Mouse (Mus musculus): ENCODE data around the gene Slc7a1. TPM values are rescaled to one million over a fixed set of nuclear protein-coding genes. Genes with fewer than 3 reads are reported as not detected.

Gene Slc7a1
- polyA plus RNA-seq, 1 experiment from 2014 or later: 13.2 TPM

DNA sequence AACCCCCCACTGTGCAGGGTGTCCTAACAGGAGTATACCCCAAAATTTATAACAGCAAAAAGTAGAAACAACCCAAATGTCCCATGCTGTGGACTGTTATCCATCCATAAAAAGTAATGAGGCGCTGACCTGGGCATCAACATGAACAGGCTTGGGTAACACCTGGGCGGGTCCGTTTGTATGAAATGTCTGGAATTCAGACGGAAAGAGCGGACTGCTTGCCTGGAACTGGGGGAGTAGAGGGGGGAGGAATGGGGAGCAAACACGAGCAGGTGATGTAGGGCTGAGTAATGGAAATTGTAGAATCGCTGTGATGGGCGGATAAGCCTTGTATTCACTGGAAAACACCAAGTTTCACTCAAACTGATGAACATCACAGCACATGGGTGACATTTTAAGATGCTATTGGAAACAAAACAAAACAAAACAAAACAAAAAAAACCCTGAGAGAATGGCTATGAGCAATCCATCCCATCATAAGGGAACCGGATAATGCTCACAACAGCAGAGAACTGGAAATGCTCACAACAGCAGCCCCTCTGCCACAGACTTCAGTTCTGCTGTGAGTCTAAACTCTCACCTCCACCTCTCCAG lies 26.5 kb downstream of the Slc7a1 start:
- peaks cover 23% of the 10 kb centered on the region for H3K36me3 ChIP-seq
- 87% methylated on average over 9 of the region's 9 CpGs for WGBS

GRCm38 (mm10) chr5:148372005-148372917 lies 27.4 kb downstream of the Slc7a1 start:
- no peaks in the 10 kb centered on the region; the same call in 1 of the 2 replicates for H3K9me3 ChIP-seq (replicated peaks)
- H3K36me3 ChIP-seq: peaks cover 23% of the 10 kb centered on the region
- no peak overlapping the region for H3K4me3 ChIP-seq
- H3K27ac ChIP-seq: no peak overlapping the region
- no peaks in the 10 kb centered on the region for H3K27me3 ChIP-seq (ENCODE audit: low read depth, poor library complexity, severe bottlenecking)
- WGBS: 89% methylated on average over 12 of the region's 12 CpGs
- no peak for DNase-seq (ENCODE audit: low spot score)
- peaks cover 4% of the 10 kb centered on the region; the same call in 1 of the 2 replicates for H3K4me1 ChIP-seq

More for the DNA sequence above, 26.5 kb downstream of the Slc7a1 start:
- no peak for DNase-seq (ENCODE audit: low spot score)
- Histone ChIP-seq H3K27ac (no peak overlapping the region), H3K4me3 (no peak overlapping the region), H3K9me3 (replicated peaks) (no peaks in the 10 kb centered on the region; the same call in 1 of the 2 replicates), H3K4me1 (peaks cover 4% of the 10 kb centered on the region; the same call in 1 of the 2 replicates), H3K27me3 (ENCODE audit: low read depth, poor library complexity, severe bottlenecking) (no peaks in the 10 kb centered on the region)

GRCm38 (mm10) chr5:148371375-148371774 lies 28.3 kb downstream of the Slc7a1 start:
- Histone ChIP-seq H3K4me1 (peaks cover 8% of the 10 kb centered on the region), H3K27ac (no peak overlapping the region), H3K4me3 (no peak overlapping the region), H3K36me3 (peaks cover 19% of the 10 kb centered on the region), H3K9me3 (replicated peaks) (no peaks in the 10 kb centered on the region; the same call in 1 of the 2 replicates), H3K27me3 (ENCODE audit: low read depth, poor library complexity, severe bottlenecking) (no peaks in the 10 kb centered on the region)
- no peak for DNase-seq (ENCODE audit: low spot score)
- WGBS: 92% methylated on average over 9 of the region's 9 CpGs

- peaks cover 12% of the 10 kb centered on the region for H3K4me1 ChIP-seq
- no peak for DNase-seq (ENCODE audit: low spot score)
- no peak overlapping the region for H3K4me3 ChIP-seq
- H3K27ac ChIP-seq: no peak overlapping the region
- H3K27me3 ChIP-seq (ENCODE audit: low read depth, poor library complexity, severe bottlenecking): no peaks in the 10 kb centered on the region
- peaks cover 11% of the 10 kb centered on the region for H3K36me3 ChIP-seq
- H3K9me3 ChIP-seq (replicated peaks): no peaks in the 10 kb centered on the region; the same call in 1 of the 2 replicates
- 100% methylated on average over 1 of the region's 1 CpGs for whole genome bisulfite sequencing
Measured at GRCm38 (mm10) chr5:148370624-148371023, 29.1 kb downstream of the Slc7a1 start.

GRCm38 (mm10) chr5:148369178-148369577 lies 30.5 kb downstream of the Slc7a1 start:
- H3K36me3 ChIP-seq: peaks cover 9% of the 10 kb centered on the region
- no peaks in the 10 kb centered on the region for H3K9me3 ChIP-seq (replicated peaks)
- WGBS: 88% methylated on average over 3 of the region's 3 CpGs
- H3K27me3 ChIP-seq (ENCODE audit: low read depth, poor library complexity, severe bottlenecking): no peaks in the 10 kb centered on the region
- H3K4me1 ChIP-seq: peaks cover 13% of the 10 kb centered on the region
- no peak for DNase-seq (ENCODE audit: low spot score)
- H3K27ac ChIP-seq: no peak overlapping the region
- H3K4me3 ChIP-seq: no peak overlapping the region

GRCm38 (mm10) chr5:148367816-148368215 lies 31.9 kb downstream of the Slc7a1 start:
- Histone ChIP-seq H3K4me1 (peaks cover 18% of the 10 kb centered on the region), H3K4me3 (no peak overlapping the region), H3K27me3 (ENCODE audit: low read depth, poor library complexity, severe bottlenecking) (no peaks in the 10 kb centered on the region), H3K27ac (no peak overlapping the region), H3K36me3 (peaks cover 16% of the 10 kb centered on the region), H3K9me3 (replicated peaks) (no peaks in the 10 kb centered on the region)
- DNase-seq (ENCODE audit: low spot score): no peak
- 93% methylated on average over 3 of the region's 3 CpGs for WGBS

- H3K27ac ChIP-seq: no peak overlapping the region
- WGBS: 80% methylated on average over 9 of the region's 9 CpGs
- H3K4me1 ChIP-seq: peaks cover 27% of the 10 kb centered on the region
- H3K27me3 ChIP-seq (ENCODE audit: low read depth, poor library complexity, severe bottlenecking): no peaks in the 10 kb centered on the region
- no peak overlapping the region for H3K4me3 ChIP-seq
- DNase-seq (ENCODE audit: low spot score): no peak
- no peaks in the 10 kb centered on the region for H3K9me3 ChIP-seq (replicated peaks)
- H3K36me3 ChIP-seq: peaks cover 16% of the 10 kb centered on the region
Measured at GRCm38 (mm10) chr5:148366455-148366854, 33.2 kb downstream of the Slc7a1 start.

DNA sequence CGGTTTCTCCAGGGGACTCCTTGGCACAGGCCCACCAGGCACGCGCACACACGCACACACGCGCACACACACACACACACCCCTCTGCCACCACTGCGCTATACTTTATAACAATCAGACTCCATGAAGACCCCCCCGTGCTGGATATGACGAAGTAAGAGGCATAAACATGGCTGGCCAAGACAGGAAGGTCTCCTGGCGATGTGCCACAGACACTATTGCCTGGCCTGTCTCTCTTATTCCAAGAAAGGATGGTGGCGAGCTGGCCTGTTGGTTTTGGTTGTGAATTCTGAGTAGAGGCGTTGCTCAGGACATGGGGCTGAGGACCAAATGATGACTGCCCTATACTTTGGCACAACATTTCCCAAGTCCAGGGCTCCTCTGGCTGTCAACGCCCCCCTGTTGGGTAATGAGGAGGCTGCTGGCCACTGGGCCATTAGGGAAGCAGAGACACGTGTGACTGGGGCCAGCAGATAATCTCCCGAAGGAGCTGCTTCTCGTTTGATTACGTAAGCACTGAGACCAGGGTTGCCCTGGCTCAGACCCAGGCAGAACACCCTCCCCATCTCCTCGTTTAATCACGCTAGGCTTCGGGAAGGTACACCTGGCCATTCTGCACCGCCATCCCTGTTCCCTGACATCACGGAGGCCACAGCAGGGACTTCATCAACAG lies 36.1 kb downstream of the Slc7a1 start:
- no peak overlapping the region for H3K4me3 ChIP-seq
- WGBS: 87% methylated on average over 22 of the region's 22 CpGs
- no peak overlapping the region for H3K27ac ChIP-seq

GRCm38 (mm10) chr5:148362296-148362695 lies 37.4 kb downstream of the Slc7a1 start:
- peaks cover 34% of the 10 kb centered on the region for H3K4me1 ChIP-seq
- 95% methylated on average over 7 of the region's 7 CpGs for WGBS
- no peak overlapping the region for H3K27ac ChIP-seq
- H3K36me3 ChIP-seq: peaks cover 12% of the 10 kb centered on the region; the same call in 1 of the 2 replicates
- no peak for DNase-seq (ENCODE audit: low spot score)
- H3K4me3 ChIP-seq: no peak overlapping the region
- H3K9me3 ChIP-seq (replicated peaks): no peaks in the 10 kb centered on the region
- no peaks in the 10 kb centered on the region for H3K27me3 ChIP-seq (ENCODE audit: low read depth, poor library complexity, severe bottlenecking)

More for the DNA sequence above, 36.1 kb downstream of the Slc7a1 start:
- no peak for DNase-seq (ENCODE audit: low spot score)
- H3K36me3 ChIP-seq: 0 out of 2 replicates have a peak, but pooled peaks cover 8% of the 10 kb centered on the region
- H3K4me1 ChIP-seq: peaks cover 34% of the 10 kb centered on the region
- H3K9me3 ChIP-seq (replicated peaks): no peaks in the 10 kb centered on the region
- H3K27me3 ChIP-seq (ENCODE audit: low read depth, poor library complexity, severe bottlenecking): no peaks in the 10 kb centered on the region

GRCm38 (mm10) chr5:148361759-148362010 lies 38.0 kb downstream of the Slc7a1 start:
- H3K4me3 ChIP-seq: no peak overlapping the region
- H3K36me3 ChIP-seq: peaks cover 16% of the 10 kb centered on the region; the same call in 1 of the 2 replicates
- peaks cover 33% of the 10 kb centered on the region for H3K4me1 ChIP-seq
- no peaks in the 10 kb centered on the region for H3K27me3 ChIP-seq (ENCODE audit: low read depth, poor library complexity, severe bottlenecking)
- no peaks in the 10 kb centered on the region for H3K9me3 ChIP-seq (replicated peaks)
- no peak for DNase-seq (ENCODE audit: low spot score)
- H3K27ac ChIP-seq: no peak overlapping the region
- 48% methylated on average over 3 of the region's 3 CpGs for whole genome bisulfite sequencing

DNA sequence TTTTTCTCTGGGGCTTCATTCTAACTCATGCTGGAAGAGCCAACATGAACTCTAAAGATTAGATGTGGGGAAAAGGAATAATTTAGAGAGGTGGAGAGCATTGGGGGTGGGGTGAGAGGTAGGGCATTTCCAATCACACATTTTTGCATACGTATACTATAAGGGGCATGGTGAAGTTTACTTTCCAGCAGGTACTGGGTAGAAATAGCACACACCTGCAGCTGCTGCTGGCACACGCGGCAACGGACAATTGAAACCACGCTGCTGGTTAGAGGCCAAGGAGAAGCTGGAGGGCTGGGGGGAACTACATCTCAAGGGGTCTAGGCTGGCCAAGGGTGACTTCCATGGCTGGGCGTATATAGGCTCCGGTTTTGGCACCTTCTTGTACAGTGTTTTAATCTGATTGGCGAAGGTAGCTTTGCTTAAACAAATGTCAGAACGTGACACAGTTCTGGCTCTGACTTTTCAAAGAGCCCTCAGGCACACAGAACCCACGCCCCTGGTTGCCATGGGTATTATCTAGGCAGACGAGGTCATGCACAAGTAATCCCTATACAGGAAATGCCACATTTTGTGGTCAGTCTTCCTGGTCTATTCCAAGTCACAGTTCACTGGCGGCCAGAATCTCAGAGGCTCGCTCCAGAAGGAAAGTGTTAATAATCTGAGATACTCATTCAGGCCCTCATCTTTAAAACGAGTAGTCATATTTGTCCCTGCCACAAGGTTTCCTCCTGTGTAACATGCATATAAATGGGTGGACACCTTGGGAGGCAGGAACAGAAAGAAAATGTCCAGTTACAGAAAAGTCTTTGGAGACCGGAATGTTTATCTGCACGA lies 38.6 kb downstream of the Slc7a1 start:
- Histone ChIP-seq H3K4me3 (no peak overlapping the region), H3K9me3 (replicated peaks) (no peaks in the 10 kb centered on the region), H3K36me3 (peaks cover 16% of the 10 kb centered on the region; the same call in 1 of the 2 replicates), H3K4me1 (peaks cover 29% of the 10 kb centered on the region), H3K27ac (no peak overlapping the region), H3K27me3 (ENCODE audit: low read depth, poor library complexity, severe bottlenecking) (no peaks in the 10 kb centered on the region)
- no peak for DNase-seq (ENCODE audit: low spot score)
- WGBS: 74% methylated on average over 16 of the region's 16 CpGs

- no peaks in the 10 kb centered on the region for H3K27me3 ChIP-seq (ENCODE audit: low read depth, poor library complexity, severe bottlenecking)
Measured at GRCm38 (mm10) chr5:148359131-148359530, 40.6 kb downstream of the Slc7a1 start.

More at GRCm38 (mm10) chr5:148359131-148359530, 40.6 kb downstream of the Slc7a1 start:
- no peak for DNase-seq (ENCODE audit: low spot score)
- H3K27ac ChIP-seq: no peak overlapping the region
- WGBS: 88% methylated on average over 11 of the region's 11 CpGs
- H3K36me3 ChIP-seq: peaks cover 16% of the 10 kb centered on the region; the same call in 1 of the 2 replicates
- peaks cover 31% of the 10 kb centered on the region for H3K4me1 ChIP-seq
- no peak overlapping the region for H3K4me3 ChIP-seq
- no peaks in the 10 kb centered on the region for H3K9me3 ChIP-seq (replicated peaks)
